Mouse (Mus musculus) liver, embryonic 15.5 days (tissue): Measurements from ENCODE around the gene Zfp40. TPM values are rescaled to one million over a fixed set of nuclear protein-coding genes. Genes with fewer than 3 reads are reported as not detected.
"Not testable (repeated sequence)": the region's sequence is repeated elsewhere in the genome, so short reads cannot be mapped to it uniquely, and the experiment has no call there.

Experiments
- ATAC-seq: fragments of 200-750 bp; cut with Nextera tagmentation; 2 replicates; pipeline ENCODE4 v1.8.0; 2017; ENCODE audit warnings: moderate number of reproducible peaks, mild to moderate bottlenecking, moderate library complexity; ENCODE audit not compliant: insufficient read depth
- H3K27ac ChIP-seq: fragments of 300-500 bp; sonication (generic); replicated peaks from 2 replicates; pipeline ENCODE4 v1.5.1; 2015; ENCODE audit warnings: mild to moderate bottlenecking, inconsistent platforms
- H3K27me3 ChIP-seq: fragments of 300-500 bp; sonication (generic); 2 replicates; pipeline ENCODE4 v1.6.1; 2015; ENCODE audit warnings: mild to moderate bottlenecking, inconsistent platforms
- H3K36me3 ChIP-seq: fragments of 300-500 bp; sonication (generic); replicated peaks from 2 replicates; pipeline ENCODE4 v1.6.1; 2015; ENCODE audit warnings: moderate library complexity, mild to moderate bottlenecking, inconsistent platforms
- H3K4me1 ChIP-seq: fragments of 300-500 bp; sonication (generic); replicated peaks from 2 replicates; pipeline ENCODE4 v1.6.1; 2015; ENCODE audit warnings: inconsistent platforms
- H3K4me2 ChIP-seq: fragments of 300-500 bp; sonication (generic); 2 replicates; pipeline ENCODE4 v1.6.1; 2015; ENCODE audit warnings: moderate library complexity, mild to moderate bottlenecking, inconsistent platforms
- H3K4me3 ChIP-seq: fragments of 300-500 bp; sonication (generic); replicated peaks from 2 replicates; pipeline ENCODE4 v1.5.1; 2015; ENCODE audit warnings: mild to moderate bottlenecking, inconsistent platforms
- H3K9ac ChIP-seq: fragments of 300-500 bp; sonication (generic); 2 replicates; pipeline ENCODE4 v1.6.1; 2015; ENCODE audit warnings: moderate library complexity, mild to moderate bottlenecking, inconsistent platforms
- H3K9me3 ChIP-seq: fragments of 300-500 bp; sonication (generic); replicated peaks from 2 replicates; pipeline ENCODE4 v1.6.1; 2016; ENCODE audit warnings: inconsistent platforms
- WGBS: fragments of 180-500 bp; shearing (Covaris S2); methylation state at CpG from one replicate; pipeline ENCODE4 v1.1.7; 2015; ENCODE audit warnings: mixed read lengths; ENCODE audit not compliant: insufficient replicate concordance; 5-methylcytosine and 5-hydroxymethylcytosine counted together
- polyA plus RNA-seq: library from polyadenylated mRNA; unstranded; fragments of >200 nt; fragmentation: Nextera tagmentation; extraction: Ambion mirVana; gene quantifications from 2 replicates; pipeline ENCODE4 v1.2.1, GENCODE M21; 2015

The Zfp40 gene
- polyA plus RNA-seq: 1.0 and 1.2 TPM in 2 replicates

- H3K4me1 ChIP-seq: peaks cover 13% of the 10 kb centered on the region
- peak within 1 kb of the TSS; percentile 68 for H3K4me3 ChIP-seq
- ATAC-seq: peak; percentile 98
- no peaks in the 10 kb centered on the region for H3K27me3 ChIP-seq
- peak within 1 kb of the TSS; percentile 76 for H3K4me2 ChIP-seq
- H3K9me3 ChIP-seq: no peaks in the 10 kb centered on the region
- peak within 1 kb of the TSS; percentile 50 for H3K9ac ChIP-seq
- H3K27ac ChIP-seq: 0 out of 2 replicates have a peak within 1 kb of the TSS, but pooled peaks have one; percentile 35
- 3% methylated on average over 27 of the region's 27 CpGs for WGBS
- no peaks in the 10 kb centered on the region for H3K36me3 ChIP-seq
Observed at GRCm38 (mm10) chr17:23192453-23193379, at the start of gene Zfp40. TSS of gene Zfp40 (minus strand) at chr17:23193252.

GRCm38 (mm10) chr17:23218320-23218719 is 25.3 kb upstream of the Zfp40 start:
- Histone ChIP-seq H3K9me3 (no peaks in the 10 kb centered on the region), H3K27me3 (no peaks in the 10 kb centered on the region), H3K4me1 (no peaks in the 10 kb centered on the region), H3K4me2 (no peak overlapping the region), H3K4me3 (no peak overlapping the region), H3K36me3 (no peaks in the 10 kb centered on the region), H3K27ac (no peak overlapping the region), H3K9ac (no peak overlapping the region)
- no peak for ATAC-seq
- 61% methylated on average over 2 of the region's 2 CpGs for WGBS

- 6% methylated on average over 1 of the region's 1 CpGs for WGBS
- H3K4me1 ChIP-seq, H3K27ac ChIP-seq, H3K9me3 ChIP-seq, H3K36me3 ChIP-seq, H3K4me2 ChIP-seq, ATAC-seq, H3K4me3 ChIP-seq, H3K9ac ChIP-seq, H3K27me3 ChIP-seq: not testable (repeated sequence)
Observed at GRCm38 (mm10) chr17:23199856-23200255, 6.8 kb upstream of the Zfp40 start.

- H3K36me3 ChIP-seq: no peaks in the 10 kb centered on the region
- H3K9ac ChIP-seq: peak overlapping the region; percentile 43
- H3K27ac ChIP-seq: no peak overlapping the region
- peak overlapping the region; percentile 62 for H3K4me3 ChIP-seq
- peak overlapping the region; percentile 76 for H3K4me2 ChIP-seq
- H3K9me3 ChIP-seq: no peaks in the 10 kb centered on the region
- H3K4me1 ChIP-seq: peaks cover 13% of the 10 kb centered on the region
- peak; percentile 82 for ATAC-seq
- no peaks in the 10 kb centered on the region for H3K27me3 ChIP-seq
- under 1% methylated on average over 11 of the region's 11 CpGs for WGBS
Observed at GRCm38 (mm10) chr17:23193441-23193840, 389 bp upstream of the Zfp40 start.

GRCm38 (mm10) chr17:23187680-23188079 is 5.4 kb downstream of the Zfp40 start:
- WGBS: 50% methylated on average over 2 of the region's 2 CpGs
- no peak overlapping the region for H3K27ac ChIP-seq
- no peak overlapping the region for H3K9ac ChIP-seq
- no peak for ATAC-seq
- no peaks in the 10 kb centered on the region for H3K27me3 ChIP-seq
- H3K4me1 ChIP-seq: peaks cover 7% of the 10 kb centered on the region
- H3K4me2 ChIP-seq: no peak overlapping the region
- H3K36me3 ChIP-seq: no peaks in the 10 kb centered on the region
- no peak overlapping the region for H3K4me3 ChIP-seq
- no peaks in the 10 kb centered on the region for H3K9me3 ChIP-seq

Other genes with a start within 250 kb of the Zfp40 start
- not detected in 2 replicates for gene Vmn2r-ps130, start 132.1 kb downstream of the Zfp40 start, polyA plus RNA-seq
- not detected in 2 replicates for gene Vmn2r114, start 119.3 kb upstream of the Zfp40 start, polyA plus RNA-seq
- not detected in 2 replicates for gene Vmn2r115, start 150.5 kb upstream of the Zfp40 start, polyA plus RNA-seq
- not detected in 2 replicates for gene Vmn2r116, start 191.4 kb upstream of the Zfp40 start, polyA plus RNA-seq